Mouse (Mus musculus): ENCODE data around the gene Dmap1. TPM values are rescaled to one million over a fixed set of nuclear protein-coding genes. Genes with fewer than 3 reads are reported as not detected.

The Dmap1 gene
- polyA plus RNA-seq, 1 experiment, result 20.5 TPM

DNA sequence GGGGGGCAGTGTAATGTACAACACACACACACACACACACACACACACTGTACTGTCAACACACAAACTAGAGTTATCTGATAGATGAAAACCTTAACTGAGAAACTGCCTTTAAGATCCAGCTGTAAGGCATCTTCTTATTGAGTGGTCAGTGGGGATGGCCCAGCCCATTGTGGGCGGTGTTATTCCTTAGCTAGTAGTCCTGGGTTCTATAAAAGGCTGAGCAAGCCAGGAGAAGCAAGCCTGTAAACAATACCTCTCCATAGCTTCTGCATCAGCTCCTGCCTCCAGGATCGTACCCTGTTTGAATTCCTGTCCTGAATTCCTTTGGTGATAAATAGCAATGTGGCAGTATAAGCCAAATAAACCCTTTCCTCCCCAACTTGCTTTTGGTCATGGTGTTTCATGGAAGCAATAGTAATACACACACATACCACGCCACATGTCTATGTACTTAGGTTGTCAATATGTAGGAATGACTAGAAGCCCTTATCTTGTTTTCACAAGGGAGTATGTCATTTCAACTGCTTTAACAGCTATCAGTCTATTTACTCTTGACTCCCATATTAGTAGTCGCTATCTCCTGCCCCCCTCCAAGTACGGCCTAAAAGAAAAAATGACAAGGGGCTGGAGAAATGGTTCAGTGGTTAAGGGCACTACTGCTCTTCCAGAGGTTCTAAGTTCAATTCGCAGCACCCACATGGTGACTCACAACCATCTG is 1.1 kb upstream of the Dmap1 start:
- H3K27me3 ChIP-seq (ENCODE audit: control insufficient read depth, insufficient read depth, low read length), result no peaks in the 10 kb centered on the region
- no peak overlapping the region for H3K27ac ChIP-seq (ENCODE audit: insufficient read depth, low read depth, low read length)
- peaks cover 9% of the 10 kb centered on the region for H3K36me3 ChIP-seq (ENCODE audit: control insufficient read depth, insufficient read depth, low read length)
- TF ChIP-seq POLR2A (IDR thresholded peaks at IDR 0.05; ENCODE audit: low read depth, low read length) (no peak), CTCF (IDR thresholded peaks at IDR 0.05; ENCODE audit: extremely low read depth, insufficient read length, insufficient replicate concordance, low read depth, low read length) (no peak)
- no peaks in the 10 kb centered on the region for H3K4me1 ChIP-seq (ENCODE audit: control insufficient read depth, insufficient read depth, insufficient read length, low read length)
- no peak overlapping the region for H3K4me3 ChIP-seq (ENCODE audit: low read depth, low read length)
- 56% methylated on average over 6 of the region's 6 CpGs for WGBS

DNA sequence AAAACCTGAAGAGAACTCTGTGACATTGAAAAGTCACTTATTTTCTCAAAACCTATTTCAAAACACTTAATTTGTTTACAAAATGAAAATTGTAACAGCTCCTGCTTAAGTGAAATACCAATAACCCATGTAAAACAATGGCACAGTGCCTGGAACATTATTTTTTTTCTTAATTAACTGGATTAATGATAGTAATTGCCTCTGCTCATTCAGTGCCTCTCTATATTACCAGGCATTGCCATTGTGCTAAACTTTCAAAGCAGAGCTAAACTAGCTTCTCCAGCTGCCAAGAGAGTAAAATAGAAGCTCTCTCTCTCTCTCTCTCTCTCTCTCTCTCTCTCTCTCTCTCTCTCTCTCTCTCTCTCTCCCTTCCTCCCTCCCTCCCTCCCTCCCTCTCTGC is 390 bp upstream of the Dmap1 start:
- TF ChIP-seq CTCF (IDR thresholded peaks at IDR 0.05; ENCODE audit: extremely low read depth, insufficient read length, insufficient replicate concordance, low read depth, low read length) (no peak), POLR2A (IDR thresholded peaks at IDR 0.05; ENCODE audit: low read depth, low read length) (no peak)
- Histone ChIP-seq H3K4me1 (ENCODE audit: control insufficient read depth, insufficient read depth, insufficient read length, low read length) (no peaks in the 10 kb centered on the region), H3K4me3 (ENCODE audit: low read depth, low read length) (peak overlapping the region; percentile 94), H3K36me3 (ENCODE audit: control insufficient read depth, insufficient read depth, low read length) (peaks cover 10% of the 10 kb centered on the region), H3K27ac (ENCODE audit: insufficient read depth, low read depth, low read length) (no peak overlapping the region), H3K27me3 (ENCODE audit: control insufficient read depth, insufficient read depth, low read length) (no peaks in the 10 kb centered on the region)

DNA sequence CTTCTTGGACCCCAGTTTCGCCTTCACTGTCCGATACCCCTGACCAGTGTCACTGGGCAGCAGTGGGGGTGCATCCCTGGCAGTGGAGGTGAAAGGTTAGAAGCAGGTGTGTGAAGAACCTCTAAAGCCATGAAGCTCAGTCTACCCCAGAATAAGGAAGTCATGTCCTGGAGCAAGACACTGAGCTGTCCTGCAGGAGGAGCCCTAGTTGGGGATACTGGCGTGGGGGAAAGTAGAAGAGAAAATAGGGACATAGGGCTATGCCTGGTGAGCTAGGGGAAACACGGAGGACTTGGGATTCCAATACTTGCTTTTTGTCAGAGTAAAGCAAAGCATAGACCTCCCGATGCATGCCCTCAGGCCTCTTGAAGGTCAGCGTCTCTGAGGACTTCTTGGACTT is 1.1 kb downstream of the Dmap1 start:
- H3K4me1 ChIP-seq (ENCODE audit: control insufficient read depth, insufficient read depth, insufficient read length, low read length), result no peaks in the 10 kb centered on the region
- no peaks in the 10 kb centered on the region for H3K27me3 ChIP-seq (ENCODE audit: control insufficient read depth, insufficient read depth, low read length)
- no peak overlapping the region for H3K27ac ChIP-seq (ENCODE audit: insufficient read depth, low read depth, low read length)
- peaks cover 16% of the 10 kb centered on the region for H3K36me3 ChIP-seq (ENCODE audit: control insufficient read depth, insufficient read depth, low read length)
- peak overlapping the region; percentile 94 for H3K4me3 ChIP-seq (ENCODE audit: low read depth, low read length)
- TF ChIP-seq POLR2A (IDR thresholded peaks at IDR 0.05; ENCODE audit: low read depth, low read length), result no peak
- peak; percentile 23; the same call in 1 of the 2 replicates for TF ChIP-seq CTCF (IDR thresholded peaks at IDR 0.05; ENCODE audit: extremely low read depth, insufficient read length, insufficient replicate concordance, low read depth, low read length)
- 57% methylated on average over 6 of the region's 6 CpGs for WGBS

DNA sequence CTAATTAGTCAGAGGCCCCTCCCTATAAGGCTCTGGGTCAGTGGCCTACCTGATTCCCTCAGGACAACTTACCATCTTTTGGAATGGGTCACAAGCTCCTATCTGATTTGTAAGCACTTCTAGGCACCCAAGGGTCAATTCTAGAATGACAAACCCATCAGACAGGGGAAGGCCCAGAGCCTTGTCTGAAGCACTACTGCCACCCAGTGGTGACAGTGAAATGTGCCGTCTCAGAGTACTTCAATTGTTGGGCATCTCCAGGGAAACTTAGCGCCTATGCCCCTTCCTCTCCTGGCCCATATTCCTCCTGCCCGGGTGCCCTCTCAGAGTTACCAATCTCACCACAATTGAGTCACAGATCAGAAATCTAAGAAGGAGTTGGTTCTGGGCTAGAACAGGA is 5.2 kb downstream of the Dmap1 start:
- Histone ChIP-seq H3K27me3 (ENCODE audit: control insufficient read depth, insufficient read depth, low read length) (no peaks in the 10 kb centered on the region), H3K36me3 (ENCODE audit: control insufficient read depth, insufficient read depth, low read length) (peaks cover 42% of the 10 kb centered on the region), H3K4me3 (ENCODE audit: low read depth, low read length) (no peak overlapping the region), H3K4me1 (ENCODE audit: control insufficient read depth, insufficient read depth, insufficient read length, low read length) (no peaks in the 10 kb centered on the region), H3K27ac (ENCODE audit: insufficient read depth, low read depth, low read length) (no peak overlapping the region)
- WGBS, result 15% methylated on average over 3 of the region's 3 CpGs
- no peak for TF ChIP-seq POLR2A (IDR thresholded peaks at IDR 0.05; ENCODE audit: low read depth, low read length)
- TF ChIP-seq CTCF (IDR thresholded peaks at IDR 0.05; ENCODE audit: extremely low read depth, insufficient read length, insufficient replicate concordance, low read depth, low read length), result peak; percentile 93; the same call in 1 of the 2 replicates

DNA sequence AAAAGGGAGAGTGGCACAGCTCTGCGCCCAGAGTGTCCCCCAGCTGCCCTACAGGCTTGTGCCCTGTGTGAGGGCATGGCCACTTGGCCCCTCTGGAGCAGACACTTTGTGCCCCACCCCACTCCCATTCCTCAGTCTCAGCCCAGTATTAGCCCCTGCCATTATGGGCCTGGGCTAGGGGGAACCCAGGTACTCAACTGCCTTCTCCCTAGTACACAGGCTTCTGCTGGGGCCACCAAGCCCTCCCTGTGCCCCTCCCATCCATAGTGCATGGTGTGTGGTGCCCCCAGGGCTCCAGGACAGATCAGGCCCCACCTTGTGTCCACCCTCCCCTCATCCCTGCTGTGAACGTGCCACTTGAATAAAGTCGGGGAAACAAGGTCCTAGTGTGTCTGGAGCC is 8.2 kb downstream of the Dmap1 start:
- no peak overlapping the region for H3K27ac ChIP-seq (ENCODE audit: insufficient read depth, low read depth, low read length)
- peaks cover 37% of the 10 kb centered on the region for H3K36me3 ChIP-seq (ENCODE audit: control insufficient read depth, insufficient read depth, low read length)
- H3K4me3 ChIP-seq (ENCODE audit: low read depth, low read length), result no peak overlapping the region
- no peaks in the 10 kb centered on the region for H3K4me1 ChIP-seq (ENCODE audit: control insufficient read depth, insufficient read depth, insufficient read length, low read length)
- no peaks in the 10 kb centered on the region for H3K27me3 ChIP-seq (ENCODE audit: control insufficient read depth, insufficient read depth, low read length)
- WGBS, result 81% methylated on average over 3 of the region's 3 CpGs
- no peak for TF ChIP-seq CTCF (IDR thresholded peaks at IDR 0.05; ENCODE audit: extremely low read depth, insufficient read length, insufficient replicate concordance, low read depth, low read length)

DNA sequence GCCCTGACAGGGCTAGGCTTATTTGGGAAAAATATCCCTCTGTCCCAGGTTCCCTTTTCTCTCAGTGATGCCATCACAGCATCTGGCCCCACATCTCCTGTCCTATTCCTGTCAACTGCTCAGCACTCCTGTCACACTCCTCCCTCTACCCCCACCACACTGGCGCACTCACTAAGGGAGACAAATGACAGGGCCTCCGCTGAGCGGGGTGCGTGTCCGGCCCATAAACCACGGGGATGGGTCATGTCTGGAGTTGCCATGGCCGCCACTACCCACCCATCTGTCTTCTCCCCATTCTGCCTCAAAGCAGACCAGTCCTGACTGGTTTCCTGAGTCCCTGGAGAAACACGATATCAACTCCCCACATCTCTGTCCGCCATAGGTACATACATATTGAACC is 10.0 kb downstream of the Dmap1 start:
- WGBS, result 78% methylated on average over 9 of the region's 9 CpGs
- no peaks in the 10 kb centered on the region for H3K27me3 ChIP-seq (ENCODE audit: control insufficient read depth, insufficient read depth, low read length)
- H3K36me3 ChIP-seq (ENCODE audit: control insufficient read depth, insufficient read depth, low read length), result peaks cover 31% of the 10 kb centered on the region
- no peak overlapping the region for H3K4me3 ChIP-seq (ENCODE audit: low read depth, low read length)
- H3K4me1 ChIP-seq (ENCODE audit: control insufficient read depth, insufficient read depth, insufficient read length, low read length), result no peaks in the 10 kb centered on the region
- TF ChIP-seq POLR2A (IDR thresholded peaks at IDR 0.05; ENCODE audit: low read depth, low read length) (no peak), CTCF (IDR thresholded peaks at IDR 0.05; ENCODE audit: extremely low read depth, insufficient read length, insufficient replicate concordance, low read depth, low read length) (no peak)
- H3K27ac ChIP-seq (ENCODE audit: insufficient read depth, low read depth, low read length), result no peak overlapping the region

DNA sequence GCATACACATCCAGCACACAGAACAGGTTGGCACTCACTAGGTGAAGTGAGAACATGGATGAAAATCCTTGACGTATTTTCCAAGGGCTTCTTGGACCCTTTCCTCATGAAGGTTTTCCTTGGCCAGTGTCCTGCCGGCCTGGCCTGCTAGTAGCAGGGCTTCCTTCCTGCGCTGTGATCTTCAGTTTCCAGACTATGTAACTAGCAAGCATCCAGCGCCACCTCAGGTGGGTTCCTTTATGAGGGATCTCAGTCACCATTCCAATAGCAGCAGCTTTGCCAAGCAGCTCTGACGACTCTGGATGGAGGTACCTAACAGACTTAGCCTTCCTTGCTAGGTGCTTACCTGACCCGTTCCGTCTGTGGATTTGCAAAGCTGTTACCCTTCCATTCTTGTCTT is 12.2 kb downstream of the Dmap1 start:
- Histone ChIP-seq H3K4me3 (ENCODE audit: low read depth, low read length) (no peak overlapping the region), H3K27me3 (ENCODE audit: control insufficient read depth, insufficient read depth, low read length) (no peaks in the 10 kb centered on the region), H3K36me3 (ENCODE audit: control insufficient read depth, insufficient read depth, low read length) (peaks cover 15% of the 10 kb centered on the region), H3K4me1 (ENCODE audit: control insufficient read depth, insufficient read depth, insufficient read length, low read length) (no peaks in the 10 kb centered on the region), H3K27ac (ENCODE audit: insufficient read depth, low read depth, low read length) (no peak overlapping the region)
- WGBS, result 84% methylated on average over 7 of the region's 7 CpGs
- no peak for TF ChIP-seq POLR2A (IDR thresholded peaks at IDR 0.05; ENCODE audit: low read depth, low read length)
- no peak for TF ChIP-seq CTCF (IDR thresholded peaks at IDR 0.05; ENCODE audit: extremely low read depth, insufficient read length, insufficient replicate concordance, low read depth, low read length)
